Mouse (Mus musculus) forebrain, postnatal 0 days (tissue): ENCODE results near the gene Rfx8. TPM values are rescaled to one million over a fixed set of nuclear protein-coding genes. Genes with fewer than 3 reads are reported as not detected.
A peak's percentile ranks its signal among the peaks of the same experiment; 100 is the strongest.
"Not testable (repeated sequence)": the region's sequence is repeated elsewhere in the genome, so short reads cannot be mapped to it uniquely, and the experiment has no call there.

Experiments
- ATAC-seq: fragments of 200-750 bp; cut with Nextera tagmentation; 2 replicates; pipeline ENCODE4 v1.8.0; 2017; ENCODE audit warnings: mild to moderate bottlenecking, moderate library complexity
- DNase-seq: peaks from one replicate; pipeline ENCODE4 v3.0.0-alpha.2; 2015
- H3K27ac ChIP-seq: fragments of 300-500 bp; sonication (generic); 2 replicates; pipeline ENCODE4 v1.5.1; 2014; ENCODE audit warnings: low read depth, mild to moderate bottlenecking, antibody characterized with exemption, low read length, moderate library complexity, mixed read lengths
- H3K27me3 ChIP-seq: fragments of 300-500 bp; sonication (generic); 2 replicates; pipeline ENCODE4 v1.6.1; 2014; ENCODE audit warnings: mild to moderate bottlenecking, low read length, mixed read lengths; ENCODE audit not compliant: insufficient read depth
- H3K36me3 ChIP-seq: fragments of 300-500 bp; sonication (generic); 2 replicates; pipeline ENCODE4 v1.6.1; 2014; ENCODE audit warnings: mild to moderate bottlenecking, moderate library complexity; ENCODE audit not compliant: insufficient read depth
- H3K4me1 ChIP-seq: fragments of 300-500 bp; sonication (generic); 2 replicates; pipeline ENCODE4 v1.6.1; 2014; ENCODE audit warnings: antibody characterized with exemption; ENCODE audit not compliant: insufficient read depth
- H3K4me2 ChIP-seq: fragments of 300-500 bp; sonication (generic); 2 replicates; pipeline ENCODE4 v1.6.1; 2014; ENCODE audit warnings: low read depth, mild to moderate bottlenecking, moderate library complexity
- H3K4me3 ChIP-seq: fragments of 300-500 bp; sonication (generic); 2 replicates; pipeline ENCODE4 v1.5.1; 2014; ENCODE audit warnings: low read depth, low read length, mixed read lengths
- H3K9ac ChIP-seq: fragments of 300-500 bp; sonication (generic); 2 replicates; pipeline ENCODE4 v1.6.1; 2014; ENCODE audit warnings: mild to moderate bottlenecking
- H3K9me3 ChIP-seq: fragments of 300-500 bp; sonication (generic); 2 replicates; pipeline ENCODE4 v1.6.1; 2016; ENCODE audit warnings: low read length
- CTCF ChIP-seq: sonication (generic); IDR thresholded peaks from 2 replicates; pipeline ENCODE4 v1.5.1; 2016; ENCODE audit warnings: antibody characterized with exemption, control low read depth, low read depth
- WGBS: fragments of 180-500 bp; shearing (Covaris S2); extraction: QIAGEN DNeasy Blood & Tissue Kit; methylation state at CpG from one replicate; pipeline ENCODE4 v1.1.7; 2014; 5-methylcytosine and 5-hydroxymethylcytosine counted together
- polyA plus RNA-seq: library from polyadenylated mRNA; unstranded; fragments of >200 nt; fragmentation: Nextera tagmentation; extraction: Ambion mirVana; gene quantifications from 2 replicates; pipeline ENCODE4 v1.2.1, GENCODE M21; 2015
- total RNA-seq: library from RNA; depleted of rRNA; stranded (reverse); fragments of >200 nt; gene quantifications from 2 replicates; pipeline ENCODE4 v1.2.3, GENCODE M21; 2014

The Rfx8 gene
- total and polyA plus RNA-seq, 2 experiments from 2014 or later: 0.22 to 0.52 TPM

DNA sequence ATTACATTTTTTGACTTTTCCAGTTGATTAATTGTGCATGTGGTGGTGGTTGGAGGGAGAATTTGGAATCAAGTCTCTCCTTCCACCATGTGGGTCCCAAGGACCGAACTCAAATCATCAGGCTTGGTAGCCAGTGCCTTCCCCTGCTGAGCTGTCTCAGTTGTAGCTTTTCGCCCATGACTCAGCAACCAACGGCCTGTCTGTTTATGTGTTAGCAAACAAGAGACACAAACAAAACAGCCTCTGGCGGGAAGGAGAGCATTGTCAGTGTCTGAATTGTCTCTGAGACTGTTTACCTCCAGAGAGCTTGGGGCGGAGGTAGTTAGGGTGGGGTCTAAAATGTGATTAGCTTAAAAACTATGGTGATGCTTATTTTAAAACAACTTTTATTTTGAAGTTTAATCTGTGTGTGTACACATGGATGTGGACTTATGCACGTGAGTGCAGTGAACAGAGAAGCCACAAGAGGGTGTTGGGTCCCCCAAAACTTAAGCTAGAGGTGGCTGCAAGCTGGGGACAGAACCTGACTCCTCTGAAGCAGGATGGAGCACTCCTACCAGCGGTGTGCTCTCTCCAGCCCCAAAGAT is 56.7 kb downstream of the Rfx8 start:
- no peak for ATAC-seq
- Histone ChIP-seq H3K4me2 (no peak overlapping the region), H3K36me3 (no peaks in the 10 kb centered on the region), H3K9ac (no peak overlapping the region), H3K27me3 (no peaks in the 10 kb centered on the region), H3K27ac (no peak overlapping the region), H3K4me1 (no peaks in the 10 kb centered on the region), H3K4me3 (no peak overlapping the region), H3K9me3 (no peaks in the 10 kb centered on the region)
- no peak for DNase-seq
- TF ChIP-seq CTCF: no peak
- WGBS: 84% methylated on average over 7 of the region's 7 CpGs

DNA sequence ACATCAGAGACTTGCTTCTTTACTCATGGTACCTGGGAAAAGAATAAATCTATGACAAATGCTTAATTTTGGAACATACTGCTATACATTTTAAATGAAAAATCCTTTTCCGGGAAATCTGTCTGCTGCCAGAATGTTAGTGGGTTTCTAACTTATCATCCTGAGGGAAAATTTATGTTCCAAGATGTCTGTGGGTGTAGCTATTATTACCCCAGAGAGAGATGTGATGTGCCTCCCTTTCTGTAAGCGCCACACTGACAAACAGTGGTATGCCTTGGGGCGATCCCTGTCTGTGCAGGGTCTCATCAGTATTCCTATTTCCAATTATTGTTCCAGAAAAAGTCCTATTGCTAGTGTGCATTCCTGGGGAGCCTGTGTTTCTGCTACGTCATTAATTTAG is 57.7 kb downstream of the Rfx8 start:
- no peak overlapping the region for H3K27ac ChIP-seq
- no peak overlapping the region for H3K4me2 ChIP-seq
- TF ChIP-seq CTCF: no peak
- no peaks in the 10 kb centered on the region for H3K36me3 ChIP-seq
- no peak overlapping the region for H3K4me3 ChIP-seq
- H3K9ac ChIP-seq: no peak overlapping the region
- H3K9me3 ChIP-seq: no peaks in the 10 kb centered on the region
- no peak for DNase-seq
- H3K27me3 ChIP-seq: no peaks in the 10 kb centered on the region
- 69% methylated on average over 4 of the region's 4 CpGs for WGBS
- no peaks in the 10 kb centered on the region for H3K4me1 ChIP-seq
- no peak for ATAC-seq

DNA sequence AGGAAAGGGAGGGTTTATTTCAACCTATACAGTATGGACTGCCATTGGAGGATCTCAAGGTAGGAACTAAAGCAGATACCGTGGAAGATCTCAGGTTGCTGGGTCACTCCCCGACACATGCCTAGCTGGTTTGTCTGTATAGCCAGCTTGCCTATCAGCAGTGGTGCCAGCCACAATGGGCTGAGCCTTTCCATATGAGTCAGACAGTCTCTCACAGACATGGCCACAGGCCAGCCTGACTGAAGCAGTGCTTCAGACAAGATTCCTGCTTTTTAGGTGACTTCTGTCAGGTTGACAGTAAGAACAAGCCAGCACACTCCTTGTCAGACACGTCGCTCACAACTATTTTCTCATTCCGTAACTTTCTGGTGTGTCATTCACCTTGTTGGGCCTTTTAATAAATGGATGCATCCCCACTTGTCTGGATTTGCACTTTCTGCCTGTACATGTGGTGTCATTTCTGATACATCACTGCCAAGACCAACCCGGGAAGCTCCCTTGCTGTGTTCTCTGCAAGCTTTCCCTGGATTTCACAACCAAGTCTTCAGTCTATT is 63.7 kb downstream of the Rfx8 start:
- WGBS: 86% methylated on average over 6 of the region's 6 CpGs
- no peaks in the 10 kb centered on the region; the same call in 1 of the 2 replicates for H3K27me3 ChIP-seq
- no peaks in the 10 kb centered on the region for H3K9me3 ChIP-seq
- no peak for TF ChIP-seq CTCF
- H3K4me2 ChIP-seq: no peak overlapping the region
- no peak overlapping the region for H3K4me3 ChIP-seq
- H3K4me1 ChIP-seq: no peaks in the 10 kb centered on the region
- no peak overlapping the region for H3K9ac ChIP-seq
- ATAC-seq: no peak
- H3K36me3 ChIP-seq: no peaks in the 10 kb centered on the region
- H3K27ac ChIP-seq: no peak overlapping the region
- DNase-seq: no peak

DNA sequence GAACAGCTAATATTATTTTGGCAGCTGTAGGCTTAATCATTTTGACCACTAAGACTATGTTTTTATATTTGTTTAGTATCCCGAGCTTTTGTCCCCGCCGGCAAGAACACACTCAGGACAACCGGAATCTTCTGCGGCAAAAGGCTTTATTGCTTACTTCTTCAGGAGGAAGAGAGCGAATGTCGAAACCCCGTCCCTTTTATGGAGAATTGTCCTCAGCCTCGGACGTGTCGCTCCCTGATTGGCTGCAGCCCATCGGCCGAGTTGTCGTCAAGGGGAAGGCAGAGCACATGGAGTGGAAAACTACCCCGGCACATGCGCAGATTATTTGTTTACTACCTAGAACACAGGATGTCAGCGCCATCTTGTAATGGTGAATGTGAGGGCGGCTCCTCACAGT is 65.9 kb downstream of the Rfx8 start:
- ATAC-seq, DNase-seq: not testable (repeated sequence)
- 87% methylated on average over 18 of the region's 18 CpGs for WGBS

DNA sequence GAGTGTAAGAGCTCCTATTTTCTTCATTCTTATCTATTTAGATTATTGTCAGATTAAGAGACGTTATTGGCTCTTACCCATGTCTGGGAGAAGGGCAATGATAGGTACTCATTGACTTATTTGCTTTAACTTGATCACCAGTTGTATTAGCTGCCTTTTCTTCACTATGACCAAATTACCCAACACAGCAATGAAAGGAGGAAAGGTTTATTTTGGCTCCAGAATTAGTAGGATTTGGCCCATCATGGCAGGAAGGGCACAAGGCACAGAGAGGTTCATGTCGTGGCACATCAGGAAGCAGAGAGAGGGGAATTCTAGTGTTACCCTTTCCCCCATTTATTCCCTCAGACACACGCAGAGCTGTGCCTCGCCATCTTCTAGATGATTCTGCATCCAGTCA is 67.8 kb downstream of the Rfx8 start:
- H3K4me2 ChIP-seq: no peak overlapping the region
- no peak overlapping the region for H3K27ac ChIP-seq
- no peak overlapping the region for H3K4me3 ChIP-seq
- no peak overlapping the region for H3K9ac ChIP-seq
- H3K9me3 ChIP-seq: no peaks in the 10 kb centered on the region
- no peak for ATAC-seq
- no peaks in the 10 kb centered on the region for H3K36me3 ChIP-seq
- no peak for TF ChIP-seq CTCF
- H3K27me3 ChIP-seq: no peaks in the 10 kb centered on the region; the same call in none of the 2 replicates
- DNase-seq: no peak
- 89% methylated on average over 4 of the region's 4 CpGs for WGBS
- no peaks in the 10 kb centered on the region for H3K4me1 ChIP-seq

More for the DNA sequence above, 65.9 kb downstream of the Rfx8 start:
- not testable (repeated sequence) for H3K4me3 ChIP-seq, H3K27ac ChIP-seq, H3K4me1 ChIP-seq, H3K27me3 ChIP-seq, H3K9ac ChIP-seq, H3K36me3 ChIP-seq, H3K4me2 ChIP-seq, H3K9me3 ChIP-seq

DNA sequence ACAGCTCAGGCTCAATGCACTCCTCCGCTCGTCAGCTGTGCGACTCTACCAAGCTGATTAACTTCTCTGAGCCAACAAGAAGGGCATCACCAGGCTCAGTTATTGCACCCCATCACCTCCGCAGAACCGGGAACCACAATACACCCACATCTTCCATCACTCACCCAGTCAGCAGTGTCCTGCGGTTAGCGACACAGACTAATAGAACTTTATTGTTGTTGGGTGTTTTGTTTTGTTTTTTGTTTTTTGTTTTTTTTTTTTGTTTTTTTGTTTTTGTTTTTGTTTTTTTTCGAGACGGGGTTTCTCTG is 69.6 kb downstream of the Rfx8 start, which contains the start of gene Creg2:
Gene Creg2 (minus strand): TSS at position 234 of the 308 bp plus-strand sequence.
- Histone ChIP-seq H3K9ac (peak within 1 kb of the TSS; percentile 64), H3K9me3 (no peaks in the 10 kb centered on the region), H3K4me3 (peak within 1 kb of the TSS; percentile 60), H3K27me3 (no peaks in the 10 kb centered on the region; the same call in none of the 2 replicates), H3K36me3 (no peaks in the 10 kb centered on the region), H3K4me2 (peak within 1 kb of the TSS; percentile 99), H3K27ac (peak within 1 kb of the TSS; percentile 21; the same call in 1 of the 2 replicates), H3K4me1 (0 out of 2 replicates have a peak, but pooled peaks cover 2% of the 10 kb centered on the region)
- DNase-seq (no peak), ATAC-seq (no peak; the same call in 1 of the 2 replicates)
- WGBS: 36% methylated on average over 9 of the region's 9 CpGs
- no peak for TF ChIP-seq CTCF

DNA sequence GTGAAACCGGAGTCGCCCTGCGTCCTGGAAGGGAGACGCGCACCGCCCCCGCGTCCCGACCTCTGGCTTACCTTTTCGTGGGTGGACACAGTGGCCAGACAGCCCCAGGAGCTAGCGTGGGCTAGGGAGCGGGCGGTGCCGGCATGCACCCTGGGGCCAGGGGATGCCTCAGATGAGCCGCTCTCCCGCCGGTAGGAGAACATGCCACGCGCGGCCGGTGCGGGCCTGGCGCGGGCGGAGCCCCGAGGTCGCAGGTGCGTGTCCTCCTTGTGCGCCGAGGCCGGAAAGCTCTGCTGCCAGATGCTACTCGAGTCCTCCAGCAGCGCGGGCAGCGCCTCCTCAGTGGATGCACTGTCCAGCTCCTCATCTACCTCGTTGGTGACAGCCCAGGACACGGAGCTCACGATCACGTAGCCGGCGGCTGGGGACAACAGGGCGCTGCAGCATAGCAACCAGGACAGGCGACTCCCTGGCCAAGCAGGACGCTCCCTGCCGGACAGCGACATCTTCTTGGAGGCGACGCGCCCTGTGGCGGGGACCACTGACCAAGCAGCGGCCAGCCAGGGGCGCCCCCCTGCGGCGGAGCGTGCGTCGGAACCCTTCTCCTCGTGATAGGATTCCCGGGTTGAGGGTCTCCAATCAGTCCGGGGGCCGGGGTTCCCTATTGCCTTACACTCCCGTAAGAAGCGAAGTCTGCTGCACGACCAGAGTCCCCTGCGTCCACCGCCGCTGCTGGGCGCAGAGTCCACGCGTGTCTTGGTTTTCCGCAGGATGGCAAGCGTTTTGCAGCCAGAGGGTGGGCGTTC is 70.2 kb downstream of the Rfx8 start:
- Histone ChIP-seq H3K9ac (peak overlapping the region; percentile 64), H3K4me1 (0 out of 2 replicates have a peak, but pooled peaks cover 6% of the 10 kb centered on the region), H3K27ac (peak overlapping the region; percentile 21; the same call in 1 of the 2 replicates), H3K4me2 (peak overlapping the region; percentile 99), H3K9me3 (no peaks in the 10 kb centered on the region), H3K36me3 (no peaks in the 10 kb centered on the region), H3K4me3 (peak overlapping the region; percentile 60), H3K27me3 (no peaks in the 10 kb centered on the region; the same call in none of the 2 replicates)
- peak; percentile 82 for TF ChIP-seq CTCF
- DNase-seq (peak; percentile 75), ATAC-seq (peak; percentile 68)
- 2% methylated on average over 72 of the region's 73 CpGs for WGBS
